Mouse (Mus musculus): Measurements from ENCODE around the gene Pkig. TPM values are rescaled to one million over a fixed set of nuclear protein-coding genes. Genes with fewer than 3 reads are reported as not detected.
"Not testable (repeated sequence)": the region's sequence is repeated elsewhere in the genome, so short reads cannot be mapped to it uniquely, and the experiment has no call there.

Pkig gene
- polyA plus RNA-seq, 1 experiment = 57.4 TPM

GRCm38 (mm10) chr2:163616652-163617227, 41.4 kb upstream of the Pkig start:
- H3K27me3 ChIP-seq (ENCODE audit: control insufficient read depth, insufficient read depth, low read length) = no peaks in the 10 kb centered on the region
- TF ChIP-seq CTCF (IDR thresholded peaks at IDR 0.05; ENCODE audit: borderline replicate concordance, insufficient read depth, low read depth, low read length) (no peak), POLR2A (IDR thresholded peaks at IDR 0.05; ENCODE audit: borderline replicate concordance, insufficient read depth, low read length) (no peak)
- H3K4me1 ChIP-seq (ENCODE audit: control insufficient read depth, insufficient read depth, low read length) = no peaks in the 10 kb centered on the region
- DNase-seq = no peak
- H3K27ac ChIP-seq (ENCODE audit: insufficient read depth, low read length) = no peak overlapping the region
- 84% methylated on average over 3 of the region's 3 CpGs for WGBS
- no peak overlapping the region for H3K4me3 ChIP-seq (replicated peaks; ENCODE audit: insufficient read depth, low read depth, low read length)

- WGBS = 57% methylated on average over 3 of the region's 3 CpGs
- Histone ChIP-seq H3K27ac (ENCODE audit: insufficient read depth, low read length) (no peak overlapping the region), H3K27me3 (ENCODE audit: control insufficient read depth, insufficient read depth, low read length) (no peaks in the 10 kb centered on the region), H3K4me3 (replicated peaks; ENCODE audit: insufficient read depth, low read depth, low read length) (no peak overlapping the region), H3K4me1 (ENCODE audit: control insufficient read depth, insufficient read depth, low read length) (no peaks in the 10 kb centered on the region)
- TF ChIP-seq CTCF (IDR thresholded peaks at IDR 0.05; ENCODE audit: borderline replicate concordance, insufficient read depth, low read depth, low read length) = no peak
- TF ChIP-seq POLR2A (IDR thresholded peaks at IDR 0.05; ENCODE audit: borderline replicate concordance, insufficient read depth, low read length) = no peak
- no peak for DNase-seq
These were observed 40.8 kb upstream of the Pkig start for GRCm38 (mm10) chr2:163617232-163617863.

- Histone ChIP-seq H3K4me1 (ENCODE audit: control insufficient read depth, insufficient read depth, low read length) (no peaks in the 10 kb centered on the region), H3K27ac (ENCODE audit: insufficient read depth, low read length) (no peak overlapping the region), H3K27me3 (ENCODE audit: control insufficient read depth, insufficient read depth, low read length) (no peaks in the 10 kb centered on the region), H3K4me3 (replicated peaks; ENCODE audit: insufficient read depth, low read depth, low read length) (no peak overlapping the region)
- 94% methylated on average over 4 of the region's 4 CpGs for WGBS
- no peak for DNase-seq
- no peak for TF ChIP-seq POLR2A (IDR thresholded peaks at IDR 0.05; ENCODE audit: borderline replicate concordance, insufficient read depth, low read length)
- TF ChIP-seq CTCF (IDR thresholded peaks at IDR 0.05; ENCODE audit: borderline replicate concordance, insufficient read depth, low read depth, low read length) = no peak
These were observed 40.3 kb upstream of the Pkig start for GRCm38 (mm10) chr2:163617874-163618273.

- H3K4me3 ChIP-seq (replicated peaks; ENCODE audit: insufficient read depth, low read depth, low read length) = no peak overlapping the region
- TF ChIP-seq CTCF (IDR thresholded peaks at IDR 0.05; ENCODE audit: borderline replicate concordance, insufficient read depth, low read depth, low read length) (no peak), POLR2A (IDR thresholded peaks at IDR 0.05; ENCODE audit: borderline replicate concordance, insufficient read depth, low read length) (no peak)
- H3K4me1 ChIP-seq (ENCODE audit: control insufficient read depth, insufficient read depth, low read length) = no peaks in the 10 kb centered on the region
- H3K27ac ChIP-seq (ENCODE audit: insufficient read depth, low read length) = no peak overlapping the region
- no peak for DNase-seq
- WGBS = 92% methylated on average over 8 of the region's 8 CpGs
- no peaks in the 10 kb centered on the region for H3K27me3 ChIP-seq (ENCODE audit: control insufficient read depth, insufficient read depth, low read length)
These were observed 37.7 kb upstream of the Pkig start for GRCm38 (mm10) chr2:163620451-163620850.

GRCm38 (mm10) chr2:163621401-163621800, 36.8 kb upstream of the Pkig start:
- not testable (repeated sequence) for H3K4me1 ChIP-seq (ENCODE audit: control insufficient read depth, insufficient read depth, low read length); DNase-seq; H3K4me3 ChIP-seq (replicated peaks; ENCODE audit: insufficient read depth, low read depth, low read length); H3K27me3 ChIP-seq (ENCODE audit: control insufficient read depth, insufficient read depth, low read length); H3K27ac ChIP-seq (ENCODE audit: insufficient read depth, low read length)
- 95% methylated on average over 3 of the region's 3 CpGs for WGBS

- Histone ChIP-seq H3K4me3 (replicated peaks; ENCODE audit: insufficient read depth, low read depth, low read length) (no peak overlapping the region), H3K27ac (ENCODE audit: insufficient read depth, low read length) (no peak overlapping the region), H3K4me1 (ENCODE audit: control insufficient read depth, insufficient read depth, low read length) (no peaks in the 10 kb centered on the region), H3K27me3 (ENCODE audit: control insufficient read depth, insufficient read depth, low read length) (no peaks in the 10 kb centered on the region)
- 92% methylated on average over 4 of the region's 4 CpGs for WGBS
- TF ChIP-seq POLR2A (IDR thresholded peaks at IDR 0.05; ENCODE audit: borderline replicate concordance, insufficient read depth, low read length) = no peak
- TF ChIP-seq CTCF (IDR thresholded peaks at IDR 0.05; ENCODE audit: borderline replicate concordance, insufficient read depth, low read depth, low read length) = no peak
- no peak for DNase-seq
These were observed 27.0 kb upstream of the Pkig start for GRCm38 (mm10) chr2:163631223-163631622.

- H3K27me3 ChIP-seq (ENCODE audit: control insufficient read depth, insufficient read depth, low read length) = no peaks in the 10 kb centered on the region
- H3K4me3 ChIP-seq (replicated peaks; ENCODE audit: insufficient read depth, low read depth, low read length) = no peak overlapping the region
- H3K27ac ChIP-seq (ENCODE audit: insufficient read depth, low read length) = no peak overlapping the region
- H3K4me1 ChIP-seq (ENCODE audit: control insufficient read depth, insufficient read depth, low read length) = no peaks in the 10 kb centered on the region
- 96% methylated on average over 2 of the region's 2 CpGs for WGBS
- no peak for TF ChIP-seq POLR2A (IDR thresholded peaks at IDR 0.05; ENCODE audit: borderline replicate concordance, insufficient read depth, low read length)
- no peak for TF ChIP-seq CTCF (IDR thresholded peaks at IDR 0.05; ENCODE audit: borderline replicate concordance, insufficient read depth, low read depth, low read length)
- no peak for DNase-seq
These were observed 26.5 kb upstream of the Pkig start for GRCm38 (mm10) chr2:163631715-163632114.

GRCm38 (mm10) chr2:163634211-163634610, 24.0 kb upstream of the Pkig start:
- Histone ChIP-seq H3K4me1 (ENCODE audit: control insufficient read depth, insufficient read depth, low read length) (peaks cover 12% of the 10 kb centered on the region), H3K27me3 (ENCODE audit: control insufficient read depth, insufficient read depth, low read length) (no peaks in the 10 kb centered on the region), H3K4me3 (replicated peaks; ENCODE audit: insufficient read depth, low read depth, low read length) (no peak overlapping the region), H3K27ac (ENCODE audit: insufficient read depth, low read length) (no peak overlapping the region)
- WGBS = 96% methylated on average over 2 of the region's 2 CpGs
- DNase-seq = no peak
- no peak for TF ChIP-seq POLR2A (IDR thresholded peaks at IDR 0.05; ENCODE audit: borderline replicate concordance, insufficient read depth, low read length)
- no peak for TF ChIP-seq CTCF (IDR thresholded peaks at IDR 0.05; ENCODE audit: borderline replicate concordance, insufficient read depth, low read depth, low read length)

All from cerebellum, adult 2 months (tissue).